Mouse (Mus musculus): ENCODE measurements around the gene Zcchc2. TPM values are rescaled to one million over a fixed set of nuclear protein-coding genes. Genes with fewer than 3 reads are reported as not detected.

The Zcchc2 gene
- 0.96 and 1.8 TPM in 2 replicates for polyA plus RNA-seq (2015; fragmentation: Nextera tagmentation; extraction: Ambion mirVana)

DNA sequence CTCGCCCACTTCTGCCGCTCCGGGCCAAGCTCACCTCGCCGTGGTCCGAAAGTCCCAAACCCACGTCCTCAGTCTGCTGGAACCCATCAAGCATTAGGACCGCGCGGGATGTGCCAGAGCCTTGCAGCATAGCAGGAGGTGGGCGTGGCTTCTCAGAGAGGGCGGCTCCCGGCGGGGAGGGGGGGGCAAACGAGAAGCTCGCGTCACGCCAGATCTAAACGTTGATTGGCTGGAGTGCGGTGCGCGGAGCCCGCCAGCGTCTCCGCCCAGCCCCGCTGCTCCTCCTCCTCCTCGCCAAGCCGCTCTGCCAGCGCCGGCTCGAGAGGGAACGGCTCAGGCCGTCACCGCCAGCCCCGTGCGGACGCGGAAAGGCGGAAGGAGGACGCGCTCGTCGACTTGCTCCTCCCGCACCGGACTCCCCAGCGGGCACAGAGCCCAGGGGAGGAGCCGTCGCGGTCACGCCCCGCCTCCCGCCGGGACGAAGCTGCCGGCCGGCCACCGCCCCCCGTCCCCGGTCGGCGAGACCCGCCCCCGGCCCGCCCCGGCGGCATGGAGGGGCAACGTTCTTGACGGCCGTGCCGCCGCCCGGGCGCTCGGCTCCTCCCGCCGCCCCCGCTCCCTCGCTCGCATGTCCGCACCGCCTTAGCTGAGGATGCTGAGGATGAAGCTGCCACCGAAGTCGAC is at the start of gene Zcchc2:
Gene Zcchc2, plus strand, starts transcription at position 269 of the 684 bp plus-strand sequence.

Other genes with a start within 250 kb of the Zcchc2 start
- gene Tnfrsf11a, start 209.7 kb upstream of the Zcchc2 start, polyA plus RNA-seq (2015; fragmentation: Nextera tagmentation; extraction: Ambion mirVana): 0.55 and 1.1 TPM in 2 replicates
- 2.4 and 2.9 TPM in 2 replicates for gene Phlpp1, start 181.3 kb downstream of the Zcchc2 start, polyA plus RNA-seq (2015; fragmentation: Nextera tagmentation; extraction: Ambion mirVana)